Mouse (Mus musculus) cerebellum, postnatal 25 days (tissue): ENCODE data around the gene Cpne4.

Experiments used
- DNase-seq, 2 experiments: peaks; one replicate each; pipeline ENCODE4 v3.0.0; 2021; ENCODE audit warnings: mixed read lengths in 2 of 2

Cpne4 gene

GRCm38 (mm10) chr9:104878558-104878957, 331.5 kb downstream of the Cpne4 start:
- DNase-seq = no peak

- no peak for DNase-seq
Observed at GRCm38 (mm10) chr9:104890517-104890916, 343.4 kb downstream of the Cpne4 start.

- no peak for DNase-seq
Observed at GRCm38 (mm10) chr9:104895360-104895759, 348.3 kb downstream of the Cpne4 start.

- no peak for DNase-seq
Observed at GRCm38 (mm10) chr9:104901118-104901517, 354.0 kb downstream of the Cpne4 start.

- no peak for DNase-seq
Observed at GRCm38 (mm10) chr9:104901827-104902226, 354.7 kb downstream of the Cpne4 start.

- no peak for DNase-seq
Observed at GRCm38 (mm10) chr9:104912686-104913085, 365.6 kb downstream of the Cpne4 start.

- no peak for DNase-seq
Observed at GRCm38 (mm10) chr9:104913327-104913726, 366.2 kb downstream of the Cpne4 start.

GRCm38 (mm10) chr9:104921197-104921596, 374.1 kb downstream of the Cpne4 start:
- no peak for DNase-seq

GRCm38 (mm10) chr9:104922051-104922450, 375.0 kb downstream of the Cpne4 start:
- DNase-seq = no peak

GRCm38 (mm10) chr9:104928806-104929205, 381.7 kb downstream of the Cpne4 start:
- no peak for DNase-seq

GRCm38 (mm10) chr9:104940389-104940788, 393.3 kb downstream of the Cpne4 start:
- peak; percentile 4 to 22 for DNase-seq

- no peak for DNase-seq
Observed at GRCm38 (mm10) chr9:104950551-104950950, 403.5 kb downstream of the Cpne4 start.

GRCm38 (mm10) chr9:104952176-104952575, 405.1 kb downstream of the Cpne4 start:
- DNase-seq = no peak

- no peak for DNase-seq
Observed at GRCm38 (mm10) chr9:104972828-104973227, 425.7 kb downstream of the Cpne4 start.

- no peak for DNase-seq
Observed at GRCm38 (mm10) chr9:104981934-104982548, 435.0 kb downstream of the Cpne4 start.

- no peak for DNase-seq
Observed at GRCm38 (mm10) chr9:104998225-104998624, 451.1 kb downstream of the Cpne4 start.

GRCm38 (mm10) chr9:105010721-105011120, 463.6 kb downstream of the Cpne4 start:
- DNase-seq = no peak

- DNase-seq = no peak
Observed at GRCm38 (mm10) chr9:105018186-105018585, 471.1 kb downstream of the Cpne4 start.

- no peak for DNase-seq
Observed at GRCm38 (mm10) chr9:105028311-105028710, 481.2 kb downstream of the Cpne4 start.

GRCm38 (mm10) chr9:105032572-105032971, 485.5 kb downstream of the Cpne4 start:
- no peak for DNase-seq

GRCm38 (mm10) chr9:105033641-105034040, 486.6 kb downstream of the Cpne4 start:
- no peak for DNase-seq

GRCm38 (mm10) chr9:105037847-105038246, 490.8 kb downstream of the Cpne4 start:
- DNase-seq = no peak

- DNase-seq = no peak
Observed at GRCm38 (mm10) chr9:105046014-105046413, 498.9 kb downstream of the Cpne4 start.

- peak; percentile 21 to 64 for DNase-seq
Observed at GRCm38 (mm10) chr9:105048351-105048750, 501.3 kb downstream of the Cpne4 start.

- DNase-seq = no peak
Observed at GRCm38 (mm10) chr9:105049636-105050035, 502.6 kb downstream of the Cpne4 start.
